Mouse (Mus musculus): ENCODE data around the gene Cntnap1. TPM values are rescaled to one million over a fixed set of nuclear protein-coding genes. Genes with fewer than 3 reads are reported as not detected.

Cntnap1 gene
- polyA plus RNA-seq, 1 experiment from 2014 or later, result 2.3 TPM

GRCm38 (mm10) chr11:101176933-101177773 lies 6.8 kb downstream of the Cntnap1 start:
- Histone ChIP-seq H3K4me2 (ENCODE audit: low read length) (peak overlapping the region; percentile 56), H3K27ac (replicated peaks; ENCODE audit: low read depth, low read length) (no peak overlapping the region), H3K4me3 (replicated peaks; ENCODE audit: low read depth, low read length) (peak overlapping the region; percentile 36), H3K36me3 (ENCODE audit: control insufficient read depth, insufficient read depth, low read length) (no peaks in the 10 kb centered on the region), H3K9me3 (ENCODE audit: control insufficient read depth, low read length) (no peaks in the 10 kb centered on the region), H3K9ac (replicated peaks; ENCODE audit: low read length) (no peak overlapping the region), H3K27me3 (ENCODE audit: control insufficient read depth, insufficient read depth, low read length) (peaks cover 41% of the 10 kb centered on the region), H3K4me1 (ENCODE audit: control insufficient read depth, insufficient read depth, low read length) (peaks cover 41% of the 10 kb centered on the region)
- 23% methylated on average over 22 of the region's 22 CpGs for WGBS
- ATAC-seq (ENCODE audit: low FRiP score, low TSS enrichment) (no peak), DNase-seq (peak; percentile 79)

- peak overlapping the region; percentile 4; the same call in 1 of the 2 replicates for H3K4me2 ChIP-seq (ENCODE audit: low read length)
- DNase-seq, result no peak
- no peak overlapping the region for H3K4me3 ChIP-seq (replicated peaks; ENCODE audit: low read depth, low read length)
- H3K9me3 ChIP-seq (ENCODE audit: control insufficient read depth, low read length), result no peaks in the 10 kb centered on the region
- 49% methylated on average over 36 of the region's 36 CpGs for WGBS
- H3K27me3 ChIP-seq (ENCODE audit: control insufficient read depth, insufficient read depth, low read length), result peaks cover 38% of the 10 kb centered on the region
- no peak overlapping the region for H3K27ac ChIP-seq (replicated peaks; ENCODE audit: low read depth, low read length)
- peaks cover 30% of the 10 kb centered on the region for H3K4me1 ChIP-seq (ENCODE audit: control insufficient read depth, insufficient read depth, low read length)
- no peaks in the 10 kb centered on the region for H3K36me3 ChIP-seq (ENCODE audit: control insufficient read depth, insufficient read depth, low read length)
- H3K9ac ChIP-seq (replicated peaks; ENCODE audit: low read length), result no peak overlapping the region
- no peak for ATAC-seq (ENCODE audit: low FRiP score, low TSS enrichment)
Observed at GRCm38 (mm10) chr11:101178061-101179058, 8.0 kb downstream of the Cntnap1 start.

- no peak for DNase-seq
- Histone ChIP-seq H3K9me3 (ENCODE audit: control insufficient read depth, low read length) (no peaks in the 10 kb centered on the region), H3K27ac (replicated peaks; ENCODE audit: low read depth, low read length) (no peak overlapping the region), H3K4me2 (ENCODE audit: low read length) (no peak overlapping the region), H3K36me3 (ENCODE audit: control insufficient read depth, insufficient read depth, low read length) (no peaks in the 10 kb centered on the region), H3K4me3 (replicated peaks; ENCODE audit: low read depth, low read length) (no peak overlapping the region), H3K4me1 (ENCODE audit: control insufficient read depth, insufficient read depth, low read length) (peaks cover 21% of the 10 kb centered on the region), H3K9ac (replicated peaks; ENCODE audit: low read length) (no peak overlapping the region), H3K27me3 (ENCODE audit: control insufficient read depth, insufficient read depth, low read length) (peaks cover 37% of the 10 kb centered on the region)
- ATAC-seq (ENCODE audit: low FRiP score, low TSS enrichment), result no peak
- WGBS, result 75% methylated on average over 15 of the region's 15 CpGs
Observed at GRCm38 (mm10) chr11:101179306-101179705, 9.0 kb downstream of the Cntnap1 start.

GRCm38 (mm10) chr11:101180261-101180660 lies 9.9 kb downstream of the Cntnap1 start:
- H3K9me3 ChIP-seq (ENCODE audit: control insufficient read depth, low read length), result no peaks in the 10 kb centered on the region
- 65% methylated on average over 17 of the region's 17 CpGs for WGBS
- H3K27me3 ChIP-seq (ENCODE audit: control insufficient read depth, insufficient read depth, low read length), result peaks cover 30% of the 10 kb centered on the region
- H3K36me3 ChIP-seq (ENCODE audit: control insufficient read depth, insufficient read depth, low read length), result 0 out of 2 replicates have a peak, but pooled peaks cover 4% of the 10 kb centered on the region
- DNase-seq (no peak), ATAC-seq (ENCODE audit: low FRiP score, low TSS enrichment) (no peak)
- H3K27ac ChIP-seq (replicated peaks; ENCODE audit: low read depth, low read length), result no peak overlapping the region
- no peak overlapping the region for H3K4me2 ChIP-seq (ENCODE audit: low read length)
- H3K4me1 ChIP-seq (ENCODE audit: control insufficient read depth, insufficient read depth, low read length), result peaks cover 15% of the 10 kb centered on the region
- no peak overlapping the region; the same call in 1 of the 2 replicates for H3K9ac ChIP-seq (replicated peaks; ENCODE audit: low read length)
- H3K4me3 ChIP-seq (replicated peaks; ENCODE audit: low read depth, low read length), result no peak overlapping the region

GRCm38 (mm10) chr11:101180846-101181740 lies 10.8 kb downstream of the Cntnap1 start:
- Histone ChIP-seq H3K4me2 (ENCODE audit: low read length) (no peak overlapping the region), H3K4me1 (ENCODE audit: control insufficient read depth, insufficient read depth, low read length) (peaks cover 15% of the 10 kb centered on the region), H3K36me3 (ENCODE audit: control insufficient read depth, insufficient read depth, low read length) (0 out of 2 replicates have a peak, but pooled peaks cover 4% of the 10 kb centered on the region), H3K27ac (replicated peaks; ENCODE audit: low read depth, low read length) (no peak overlapping the region), H3K9ac (replicated peaks; ENCODE audit: low read length) (no peak overlapping the region; the same call in 1 of the 2 replicates), H3K4me3 (replicated peaks; ENCODE audit: low read depth, low read length) (no peak overlapping the region), H3K27me3 (ENCODE audit: control insufficient read depth, insufficient read depth, low read length) (peaks cover 25% of the 10 kb centered on the region), H3K9me3 (ENCODE audit: control insufficient read depth, low read length) (no peaks in the 10 kb centered on the region)
- ATAC-seq (ENCODE audit: low FRiP score, low TSS enrichment) (no peak), DNase-seq (peak; percentile 85)
- 42% methylated on average over 10 of the region's 10 CpGs for WGBS

GRCm38 (mm10) chr11:101181961-101182360 lies 11.6 kb downstream of the Cntnap1 start:
- Histone ChIP-seq H3K4me2 (ENCODE audit: low read length) (no peak overlapping the region), H3K27ac (replicated peaks; ENCODE audit: low read depth, low read length) (no peak overlapping the region), H3K9me3 (ENCODE audit: control insufficient read depth, low read length) (no peaks in the 10 kb centered on the region), H3K9ac (replicated peaks; ENCODE audit: low read length) (no peak overlapping the region), H3K36me3 (ENCODE audit: control insufficient read depth, insufficient read depth, low read length) (0 out of 2 replicates have a peak, but pooled peaks cover 4% of the 10 kb centered on the region), H3K27me3 (ENCODE audit: control insufficient read depth, insufficient read depth, low read length) (peaks cover 18% of the 10 kb centered on the region), H3K4me3 (replicated peaks; ENCODE audit: low read depth, low read length) (no peak overlapping the region), H3K4me1 (ENCODE audit: control insufficient read depth, insufficient read depth, low read length) (peaks cover 10% of the 10 kb centered on the region; the same call in 1 of the 2 replicates)
- 95% methylated on average over 11 of the region's 11 CpGs for WGBS
- no peak for DNase-seq
- ATAC-seq (ENCODE audit: low FRiP score, low TSS enrichment), result no peak

GRCm38 (mm10) chr11:101182771-101183517 lies 12.6 kb downstream of the Cntnap1 start:
- Histone ChIP-seq H3K27me3 (ENCODE audit: control insufficient read depth, insufficient read depth, low read length) (peaks cover 8% of the 10 kb centered on the region; the same call in 1 of the 2 replicates), H3K9ac (replicated peaks; ENCODE audit: low read length) (no peak overlapping the region), H3K4me3 (replicated peaks; ENCODE audit: low read depth, low read length) (no peak overlapping the region), H3K9me3 (ENCODE audit: control insufficient read depth, low read length) (no peaks in the 10 kb centered on the region), H3K36me3 (ENCODE audit: control insufficient read depth, insufficient read depth, low read length) (0 out of 2 replicates have a peak, but pooled peaks cover 4% of the 10 kb centered on the region), H3K4me1 (ENCODE audit: control insufficient read depth, insufficient read depth, low read length) (0 out of 2 replicates have a peak, but pooled peaks cover 5% of the 10 kb centered on the region), H3K4me2 (ENCODE audit: low read length) (no peak overlapping the region), H3K27ac (replicated peaks; ENCODE audit: low read depth, low read length) (no peak overlapping the region)
- DNase-seq (no peak), ATAC-seq (ENCODE audit: low FRiP score, low TSS enrichment) (no peak)
- 75% methylated on average over 14 of the region's 14 CpGs for WGBS
